Mouse (Mus musculus) right cerebral cortex, postnatal 4 days (tissue): Measurements from ENCODE around the gene Mapk8ip2.
"Not testable (repeated sequence)": the region's sequence is repeated elsewhere in the genome, so short reads cannot be mapped to it uniquely, and the experiment has no call there.

ENCODE experiments used
- DNase-seq: peaks from one replicate; pipeline ENCODE4 v3.0.0-alpha.2; 2022

Mapk8ip2 gene

GRCm38 (mm10) chr15:89453865-89454478, at the start of gene Mapk8ip2:
Gene Mapk8ip2 (plus strand): TSS chr15:89453913.
- peak; percentile 73 for DNase-seq

DNA sequence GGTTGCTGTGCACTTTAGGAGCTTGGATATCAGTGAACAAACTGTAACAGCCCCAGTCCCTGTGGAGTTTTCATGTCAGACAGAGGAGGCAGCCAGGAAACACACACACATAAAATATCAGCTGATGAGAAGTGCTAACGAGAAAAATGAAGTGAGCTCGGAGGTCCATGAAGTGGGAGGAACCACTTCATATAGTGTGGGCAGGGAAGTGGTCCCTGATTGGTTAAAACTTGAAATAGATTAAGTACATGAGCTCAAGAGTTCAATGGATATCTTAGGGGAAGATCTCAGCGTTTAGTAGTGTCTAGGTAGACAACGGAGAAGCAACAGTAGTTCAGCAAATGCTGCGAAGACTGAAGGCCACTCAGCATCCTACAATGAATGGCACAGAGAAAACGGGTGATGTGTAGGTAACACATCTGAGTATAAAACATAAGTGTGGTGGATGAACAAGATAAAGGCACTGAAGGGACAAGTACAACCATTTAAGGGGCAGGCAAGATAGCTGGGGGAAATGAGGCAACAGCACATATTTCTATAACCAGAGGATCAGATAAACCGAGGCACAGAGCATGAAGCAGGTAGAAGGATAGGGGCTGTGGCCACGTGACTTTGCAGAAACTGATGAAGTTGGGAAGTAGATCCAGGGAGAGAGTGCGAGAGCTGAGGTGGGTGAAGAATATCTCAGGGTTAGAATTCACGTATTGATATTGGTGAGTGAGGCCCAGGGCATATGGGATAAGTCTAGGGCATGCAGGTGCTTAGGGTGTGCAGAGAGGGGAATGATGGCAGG, 48.7 kb upstream of the Mapk8ip2 start:
- DNase-seq, result no peak

- no peak for DNase-seq
These were observed 47.0 kb upstream of the Mapk8ip2 start for GRCm38 (mm10) chr15:89406691-89407090.

DNA sequence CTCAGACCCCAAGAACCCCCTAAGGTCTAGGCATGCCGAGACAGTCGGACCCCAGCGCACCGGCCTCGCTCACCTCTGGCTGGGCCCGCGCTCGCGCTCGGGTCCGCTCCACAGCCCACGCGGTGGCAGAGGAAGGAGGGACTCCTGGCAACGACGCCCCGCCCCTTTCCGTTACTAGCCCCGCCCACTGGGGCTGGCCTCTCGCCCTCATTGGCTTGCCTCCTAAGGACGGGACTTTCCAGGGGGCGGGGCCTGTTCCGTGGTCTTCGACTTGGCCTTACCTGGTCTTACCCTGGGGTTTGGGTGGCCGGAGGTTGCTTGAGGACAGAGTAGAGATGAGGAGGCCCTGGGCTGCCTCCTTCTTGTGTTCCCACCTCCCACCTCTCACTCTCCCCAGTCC, 43.6 kb upstream of the Mapk8ip2 start, which contains the start of gene Syce3:
Gene Syce3 (minus strand): TSS at position 386 of the 400 bp plus-strand sequence.
- no peak for DNase-seq

GRCm38 (mm10) chr15:89415282-89415681, 38.4 kb upstream of the Mapk8ip2 start:
- DNase-seq, result no peak

DNA sequence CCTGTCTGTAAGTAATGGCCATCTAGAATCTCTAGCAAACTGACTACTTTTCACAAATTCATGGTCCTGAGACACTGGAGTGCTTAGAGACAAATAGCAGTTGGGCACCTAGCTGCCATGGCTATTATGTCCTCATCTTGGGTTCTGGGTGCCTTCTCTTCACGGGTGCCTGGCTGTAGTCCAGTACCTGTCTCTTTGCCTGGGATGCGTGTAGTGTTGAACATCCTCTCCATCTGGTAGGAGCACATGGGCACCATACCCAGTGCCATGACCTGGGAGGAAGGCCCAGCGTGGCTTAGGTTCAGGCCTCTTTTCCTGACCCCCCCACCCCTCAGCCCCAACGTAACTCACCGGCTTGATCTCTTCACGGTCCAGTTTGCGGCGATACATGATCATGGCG, 31.8 kb upstream of the Mapk8ip2 start:
- DNase-seq, result no peak

DNA sequence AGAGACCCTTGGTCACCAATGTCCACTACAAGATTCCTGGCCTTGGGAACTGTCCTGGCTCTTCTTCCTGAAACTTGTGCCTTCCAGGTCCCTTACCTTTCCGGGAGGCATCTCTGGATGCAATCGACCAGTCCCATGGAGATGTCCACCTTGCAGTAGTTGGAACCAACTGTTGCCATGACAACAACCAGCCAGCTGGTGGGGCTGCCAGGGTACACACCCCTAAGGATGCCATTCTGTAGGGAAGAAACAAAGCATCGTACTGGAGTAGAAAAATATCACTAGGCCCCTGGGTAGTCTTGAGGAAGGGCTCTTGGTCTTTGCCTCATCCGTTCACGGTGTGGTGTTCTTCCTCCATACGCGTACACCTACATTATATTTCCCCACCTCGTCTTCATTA, 29.1 kb upstream of the Mapk8ip2 start:
- no peak for DNase-seq

DNA sequence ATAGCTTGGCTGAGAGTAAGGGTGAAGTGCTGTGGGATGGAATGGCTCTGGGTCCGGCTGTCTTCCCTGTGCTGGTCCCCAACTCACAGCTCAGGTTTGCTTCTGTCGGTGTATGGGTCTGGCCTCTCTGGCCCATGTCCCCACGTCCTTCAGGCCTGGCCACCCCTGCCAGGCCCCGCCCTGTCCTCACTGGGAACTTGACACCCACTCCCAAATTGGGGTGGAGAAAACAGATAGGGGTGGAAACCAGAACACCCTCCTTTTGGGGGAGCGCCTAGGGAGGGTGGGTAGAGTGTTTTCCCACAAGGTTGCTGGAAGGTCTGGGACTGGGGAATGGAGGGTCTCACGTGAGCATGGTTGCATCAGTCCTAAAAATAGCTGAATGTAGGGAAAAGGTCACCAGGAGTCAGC, 28.0 kb upstream of the Mapk8ip2 start, which contains the start of gene Cpt1b:
Gene Cpt1b (minus strand): TSS at position 153 of the 411 bp plus-strand sequence.
- DNase-seq, result no peak

DNA sequence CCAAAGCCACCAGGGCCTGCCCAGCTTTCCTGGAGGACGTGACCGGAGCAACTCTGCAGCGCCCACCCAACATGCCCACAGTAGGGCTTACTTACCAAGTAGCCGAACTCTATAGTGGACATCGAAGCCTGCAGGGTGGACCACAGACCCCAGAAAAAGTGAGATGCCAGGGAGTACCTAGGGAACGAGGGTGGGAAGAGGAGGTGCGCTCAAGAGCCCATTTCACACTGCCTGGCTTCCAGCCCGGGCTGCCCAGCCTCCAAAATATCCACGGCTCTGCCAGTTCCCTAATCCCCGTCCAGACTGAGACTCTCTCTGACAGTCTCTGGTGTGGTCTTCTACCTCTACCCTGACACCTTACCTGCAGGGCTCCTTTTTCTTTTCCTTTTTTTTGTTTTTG, 27.0 kb upstream of the Mapk8ip2 start:
- no peak for DNase-seq

- no peak for DNase-seq
These were observed 25.4 kb upstream of the Mapk8ip2 start for GRCm38 (mm10) chr15:89428136-89428790.

DNA sequence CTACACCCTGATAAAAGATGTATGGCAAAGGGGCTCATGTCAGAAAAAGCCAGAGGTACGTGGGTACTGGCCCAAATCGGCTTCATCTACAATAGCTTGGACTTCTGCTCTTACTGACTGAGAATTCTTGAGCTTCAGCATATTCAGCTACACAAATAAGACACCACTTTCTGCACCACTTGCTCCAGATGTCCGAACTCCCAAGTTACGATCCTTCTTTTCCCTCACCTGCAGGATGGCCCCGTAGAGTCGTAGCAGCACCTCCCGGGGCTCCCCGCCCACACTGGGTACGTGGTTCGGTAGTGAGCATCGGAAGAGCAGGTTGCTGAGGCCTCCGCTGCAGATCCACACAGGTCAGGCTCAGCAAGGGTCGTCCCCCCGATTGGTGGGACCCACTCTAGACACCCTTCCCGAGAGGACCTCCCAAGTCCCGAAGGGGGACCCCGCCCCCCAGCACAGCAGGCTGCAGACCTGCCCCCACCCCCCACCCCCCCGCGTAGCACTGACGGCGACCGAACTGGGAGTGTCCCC, 24.8 kb upstream of the Mapk8ip2 start:
- DNase-seq, result no peak

DNA sequence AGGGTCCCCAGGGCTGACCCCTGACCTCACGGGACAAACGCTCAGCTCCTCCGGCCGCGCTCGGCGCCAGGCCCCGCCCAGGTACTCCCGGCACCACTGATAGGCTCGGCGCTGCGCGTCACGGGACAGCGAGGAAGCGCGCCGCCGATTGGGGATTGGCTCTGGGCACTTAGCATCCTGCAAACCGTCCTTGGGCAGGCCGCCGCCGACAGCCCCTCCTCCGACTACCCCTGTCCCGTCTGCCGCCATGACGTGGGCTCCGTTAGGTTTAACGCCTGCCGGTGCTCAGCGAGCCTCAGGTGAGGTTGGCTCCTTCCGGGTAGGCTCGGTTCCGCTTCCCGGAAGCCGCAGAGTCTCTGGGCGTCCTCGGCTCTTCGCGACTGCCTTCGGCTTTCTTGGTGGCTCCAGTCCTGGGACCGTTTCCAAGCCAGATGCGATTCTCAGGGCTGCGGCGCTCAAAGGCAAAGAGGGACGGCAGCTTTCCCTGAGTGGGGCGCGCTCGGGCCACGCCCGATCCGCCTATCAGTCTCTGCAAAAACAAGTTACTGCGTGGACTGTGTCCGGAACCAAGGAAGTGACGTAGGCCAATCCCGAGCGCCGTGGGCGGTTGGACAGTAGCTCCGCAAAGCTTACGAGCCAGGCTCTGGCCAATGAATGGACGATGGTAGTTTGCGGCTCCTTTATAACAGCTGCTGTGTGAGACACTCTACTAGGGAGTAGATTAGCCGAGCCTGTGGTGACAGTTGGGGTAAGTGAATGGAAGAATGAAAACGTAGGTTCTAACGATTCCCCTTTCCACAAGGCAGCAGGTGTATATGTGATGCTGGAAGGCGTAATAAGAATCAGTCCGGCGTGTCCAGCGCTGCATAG, 24.1 kb upstream of the Mapk8ip2 start, which contains the start of the genes C730034F03Rik, Gm44502 and Chkb:
Gene C730034F03Rik (plus strand): TSS at position 238 of the 870 bp plus-strand sequence.
Gene Gm44502 (minus strand): TSS at position 345 of the 870 bp plus-strand sequence.
Gene Chkb (minus strand): TSS at position 557 of the 870 bp plus-strand sequence.
- peak; percentile 87 for DNase-seq

- DNase-seq, result no peak
These were observed 23.4 kb upstream of the Mapk8ip2 start for GRCm38 (mm10) chr15:89430341-89430740.

GRCm38 (mm10) chr15:89430771-89431170, 22.9 kb upstream of the Mapk8ip2 start:
- DNase-seq, result not testable (repeated sequence)

DNA sequence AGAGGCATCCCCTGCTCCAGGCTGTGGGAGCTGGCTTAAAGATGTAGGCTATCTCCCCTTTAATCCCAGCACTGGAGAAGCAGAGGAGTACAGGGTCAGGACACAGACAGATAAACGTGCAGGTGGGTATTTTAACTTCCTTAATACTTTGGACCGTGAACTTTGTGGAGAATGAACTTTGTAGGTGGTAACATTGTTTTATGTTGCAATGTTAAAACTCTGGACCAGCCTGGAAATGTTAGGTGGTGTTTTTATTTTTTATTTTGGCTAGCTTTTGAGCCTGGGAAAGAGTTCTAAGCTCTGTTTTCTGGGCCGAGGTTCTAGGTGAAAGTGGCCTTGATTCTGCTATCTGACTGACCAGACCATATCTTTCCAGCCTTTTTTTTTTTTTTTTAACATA, 22.4 kb upstream of the Mapk8ip2 start:
- no peak for DNase-seq

- DNase-seq, result no peak
These were observed 21.9 kb upstream of the Mapk8ip2 start for GRCm38 (mm10) chr15:89431806-89432205.

DNA sequence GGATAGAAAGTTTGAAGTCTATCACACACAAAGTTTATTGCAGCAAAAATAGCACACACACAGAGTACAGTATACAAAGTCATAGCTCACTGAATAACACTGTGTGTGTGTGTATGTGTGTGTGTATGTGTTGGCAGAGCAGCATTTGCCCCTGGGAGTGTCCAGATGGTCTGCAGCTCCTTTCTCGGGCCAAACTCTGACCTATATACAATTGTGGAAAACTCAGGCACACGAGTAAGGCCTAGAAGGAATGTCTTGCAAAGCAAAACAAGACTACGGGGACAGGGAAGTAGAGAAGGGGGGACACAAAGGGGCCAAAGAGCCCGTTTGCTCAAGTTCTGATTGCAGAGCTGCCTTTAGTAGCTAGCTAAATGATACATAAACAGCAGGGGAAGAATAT, 20.8 kb upstream of the Mapk8ip2 start:
- DNase-seq, result no peak

DNA sequence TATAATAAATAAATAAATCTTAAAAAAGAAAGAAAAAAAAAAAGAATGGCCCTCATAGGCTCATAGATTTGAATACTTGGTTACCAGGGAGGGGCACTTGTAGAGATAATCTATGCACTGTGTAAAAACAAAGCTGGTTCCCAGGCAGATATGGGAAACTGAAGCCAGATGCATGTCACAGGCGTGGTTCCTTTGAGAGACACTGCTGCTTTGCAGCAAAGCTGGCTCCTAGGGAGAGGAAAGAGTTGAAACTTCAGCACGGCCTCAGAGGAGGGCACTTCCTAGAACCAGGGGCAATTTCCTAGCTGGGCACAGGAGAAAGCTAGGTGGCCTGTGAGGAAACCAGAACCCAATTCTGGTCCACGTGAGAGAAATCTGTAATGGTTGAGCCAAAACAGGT, 19.6 kb upstream of the Mapk8ip2 start:
- DNase-seq, result no peak

- no peak for DNase-seq
These were observed 17.8 kb upstream of the Mapk8ip2 start for GRCm38 (mm10) chr15:89435878-89436277.

- no peak for DNase-seq
These were observed 11.1 kb upstream of the Mapk8ip2 start for GRCm38 (mm10) chr15:89442486-89443070.
